Mouse (Mus musculus): ENCODE results near the gene Gpa33. TPM values are rescaled to one million over a fixed set of nuclear protein-coding genes. Genes with fewer than 3 reads are reported as not detected.

The Gpa33 gene
- total RNA-seq, 2 experiments from 2014 or later, result not detected

- DNase-seq (ENCODE audit: low spot score in 2 of 2), result no peak
- TF ChIP-seq CTCF (conservative IDR thresholded peaks at IDR 0.05), result no peak
- Histone ChIP-seq H3K27ac (no peak overlapping the region), H3K4me3 (no peak overlapping the region)
Measured at GRCm38 (mm10) chr1:166122114-166122513, 7.9 kb upstream of the Gpa33 start.

- Histone ChIP-seq H3K4me3 (no peak overlapping the region), H3K27ac (no peak overlapping the region)
- no peak for DNase-seq (ENCODE audit: low spot score in 2 of 2)
- TF ChIP-seq CTCF (conservative IDR thresholded peaks at IDR 0.05), result peak; percentile 31
Measured at GRCm38 (mm10) chr1:166123045-166123444, 7.0 kb upstream of the Gpa33 start.

DNA sequence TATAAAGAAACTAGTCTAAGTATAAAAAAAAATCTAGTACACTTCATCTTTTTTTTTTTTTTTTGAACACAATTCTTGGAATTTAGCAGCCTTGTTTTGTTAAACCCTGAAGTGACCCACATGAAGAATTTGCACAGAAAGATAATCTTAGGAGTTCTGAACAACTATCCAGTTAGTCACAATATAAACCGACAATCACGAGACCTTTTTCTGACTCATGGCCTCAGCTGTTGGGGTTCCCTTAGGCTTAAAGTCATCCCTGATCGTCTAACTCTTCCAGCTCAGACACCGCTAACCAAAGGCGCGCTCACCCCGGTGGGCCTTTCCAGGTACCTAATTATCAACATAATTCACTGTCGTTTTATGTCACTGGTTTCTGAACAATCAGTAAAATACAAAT is 6.3 kb upstream of the Gpa33 start:
- no peak for TF ChIP-seq CTCF (conservative IDR thresholded peaks at IDR 0.05)
- no peak for DNase-seq (ENCODE audit: low spot score in 2 of 2)
- H3K27ac ChIP-seq, result no peak overlapping the region
- no peak overlapping the region for H3K4me3 ChIP-seq

DNA sequence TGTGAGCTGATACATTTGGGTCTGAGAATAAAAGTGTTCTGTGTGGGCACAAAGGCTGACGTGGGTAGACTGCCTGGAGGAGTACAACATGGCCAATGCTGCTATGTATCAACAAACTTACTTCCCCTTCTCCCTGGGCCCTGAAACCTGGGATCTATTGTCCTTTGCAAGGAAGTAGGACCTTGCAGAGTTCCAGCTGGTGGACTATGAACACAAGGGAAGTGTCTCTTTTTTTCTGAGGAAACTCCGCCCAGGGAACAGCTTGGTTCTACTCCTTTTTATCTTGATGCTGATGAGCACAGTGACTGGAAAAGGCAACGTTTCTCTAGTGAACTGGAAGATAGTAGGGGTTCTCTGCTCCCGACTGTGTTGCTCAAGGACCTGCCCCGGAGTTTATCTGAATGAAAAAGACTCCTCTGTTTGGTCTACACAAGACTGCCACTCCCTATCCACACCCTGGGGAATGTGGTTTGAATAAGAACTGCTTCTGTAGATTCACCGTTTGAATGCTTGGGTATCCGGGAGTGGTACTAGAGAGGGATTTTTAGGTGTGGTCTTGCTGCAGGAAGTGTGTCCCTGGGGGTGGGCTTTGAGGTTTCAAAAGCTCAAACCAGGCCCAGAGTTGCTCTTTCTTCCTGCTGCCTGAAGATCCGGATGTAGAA is 5.0 kb upstream of the Gpa33 start:
- no peak overlapping the region for H3K27ac ChIP-seq
- H3K4me3 ChIP-seq, result no peak overlapping the region
- no peak for DNase-seq (ENCODE audit: low spot score in 2 of 2)
- no peak for TF ChIP-seq CTCF (conservative IDR thresholded peaks at IDR 0.05)

GRCm38 (mm10) chr1:166126290-166126689 is 3.7 kb upstream of the Gpa33 start:
- TF ChIP-seq CTCF (conservative IDR thresholded peaks at IDR 0.05), result no peak
- Histone ChIP-seq H3K4me3 (no peak overlapping the region), H3K27ac (no peak overlapping the region)
- no peak for DNase-seq (ENCODE audit: low spot score in 2 of 2)

- DNase-seq (ENCODE audit: low spot score in 2 of 2), result no peak
- TF ChIP-seq CTCF (conservative IDR thresholded peaks at IDR 0.05), result no peak
- Histone ChIP-seq H3K4me3 (no peak overlapping the region), H3K27ac (no peak overlapping the region)
Measured at GRCm38 (mm10) chr1:166126795-166127194, 3.2 kb upstream of the Gpa33 start.

- DNase-seq (ENCODE audit: low spot score in 2 of 2), result no peak
- TF ChIP-seq CTCF (conservative IDR thresholded peaks at IDR 0.05), result no peak
- no peak within 1 kb of the TSS for H3K27ac ChIP-seq
- H3K4me3 ChIP-seq, result no peak within 1 kb of the TSS
Measured at GRCm38 (mm10) chr1:166127719-166128118, 2.3 kb upstream of the Gpa33 start, which contains the start of gene Dusp27. Gene Dusp27, minus strand, starts transcription at chr1:166127922.

DNA sequence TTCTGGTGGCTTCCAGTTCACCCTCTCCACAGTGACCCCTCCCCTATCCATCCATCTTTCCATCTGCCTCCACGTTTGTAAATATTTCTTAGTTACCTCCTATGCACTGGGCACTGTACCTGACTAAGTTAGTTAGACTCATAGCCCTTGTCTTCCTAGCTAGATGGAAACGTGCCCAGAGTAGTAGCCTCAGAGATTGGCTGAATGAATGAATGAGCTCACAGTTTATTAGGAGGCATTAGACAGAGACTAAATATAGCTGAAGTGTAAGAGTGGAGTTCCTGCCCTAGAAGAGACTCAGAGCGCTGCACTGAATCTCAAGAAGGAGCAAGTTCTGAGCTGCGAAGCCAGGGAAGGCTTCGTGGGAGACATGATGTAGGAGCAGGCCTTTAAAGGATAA is 1.5 kb upstream of the Gpa33 start:
- TF ChIP-seq CTCF (conservative IDR thresholded peaks at IDR 0.05), result no peak
- DNase-seq (ENCODE audit: low spot score in 2 of 2), result no peak
- no peak overlapping the region for H3K27ac ChIP-seq
- no peak overlapping the region for H3K4me3 ChIP-seq

- Histone ChIP-seq H3K4me3 (no peak overlapping the region), H3K27ac (no peak overlapping the region)
- DNase-seq (ENCODE audit: low spot score in 2 of 2), result no peak
- no peak for TF ChIP-seq CTCF (conservative IDR thresholded peaks at IDR 0.05)
Measured at GRCm38 (mm10) chr1:166132367-166132766, 2.3 kb downstream of the Gpa33 start.

GRCm38 (mm10) chr1:166135091-166135740 is 5.2 kb downstream of the Gpa33 start:
- Histone ChIP-seq H3K27ac (no peak overlapping the region), H3K4me3 (no peak overlapping the region)
- DNase-seq (ENCODE audit: low spot score in 2 of 2), result no peak
- no peak for TF ChIP-seq CTCF (conservative IDR thresholded peaks at IDR 0.05)

DNA sequence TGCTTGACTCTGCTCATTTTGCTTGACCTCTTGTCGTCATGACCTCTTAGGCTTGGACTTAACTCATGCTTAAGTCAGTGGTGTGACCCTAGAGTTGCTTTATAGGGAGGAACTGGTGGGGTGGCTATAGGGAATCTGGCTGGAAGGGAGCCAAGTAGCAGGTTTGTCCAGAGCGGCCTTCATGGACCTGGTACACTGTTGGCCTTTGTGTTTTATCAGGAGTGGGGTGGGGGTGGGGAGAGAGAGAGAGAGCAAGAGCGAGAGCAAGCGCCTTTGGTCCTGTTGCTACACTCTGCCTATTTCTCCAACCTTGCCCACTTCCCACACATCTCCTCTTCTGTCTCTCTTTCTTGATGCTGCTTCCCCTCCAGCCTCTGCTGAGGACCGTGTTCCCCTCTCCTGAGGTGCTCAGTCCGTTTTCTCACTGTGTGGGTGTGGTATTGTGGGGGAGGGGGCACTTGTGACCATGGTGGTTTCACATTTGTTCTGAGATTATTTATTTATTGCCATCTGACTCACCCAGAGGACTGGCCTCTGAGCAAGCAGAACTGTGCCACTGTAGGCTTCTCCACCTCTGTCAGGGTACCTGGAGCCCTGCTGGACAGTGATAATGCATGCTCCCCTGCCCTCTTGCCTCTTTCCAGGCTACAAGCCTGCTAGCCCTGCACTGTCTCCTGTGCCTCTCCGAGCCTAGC is 7.4 kb downstream of the Gpa33 start:
- TF ChIP-seq CTCF (conservative IDR thresholded peaks at IDR 0.05), result no peak
- Histone ChIP-seq H3K4me3 (no peak overlapping the region), H3K27ac (no peak overlapping the region)
- DNase-seq (ENCODE audit: low spot score in 2 of 2), result no peak

DNA sequence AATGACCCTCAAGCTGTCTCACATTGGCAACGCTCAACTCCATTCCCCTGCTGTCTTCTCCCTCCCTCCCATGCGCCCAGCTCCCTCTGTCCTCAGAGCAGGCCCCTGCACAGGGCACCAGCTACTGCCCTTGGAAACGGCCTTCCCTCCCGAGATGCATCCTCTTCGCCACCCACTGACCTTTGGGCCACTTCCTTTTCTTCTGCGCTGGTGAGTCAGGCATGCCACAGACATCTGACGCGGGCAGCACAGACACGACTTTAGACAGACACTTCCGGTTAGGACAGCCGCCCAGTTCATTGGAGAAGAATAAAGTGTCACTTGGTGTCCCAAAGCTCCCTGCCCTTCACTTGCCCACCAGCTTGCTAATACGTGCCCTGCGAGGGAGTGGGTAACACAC is 8.1 kb downstream of the Gpa33 start:
- DNase-seq (ENCODE audit: low spot score in 2 of 2), result no peak
- no peak for TF ChIP-seq CTCF (conservative IDR thresholded peaks at IDR 0.05)
- H3K4me3 ChIP-seq, result no peak overlapping the region
- no peak overlapping the region for H3K27ac ChIP-seq

GRCm38 (mm10) chr1:166139113-166139512 is 9.1 kb downstream of the Gpa33 start:
- H3K4me3 ChIP-seq, result no peak overlapping the region
- TF ChIP-seq CTCF (conservative IDR thresholded peaks at IDR 0.05), result no peak
- no peak for DNase-seq (ENCODE audit: low spot score in 2 of 2)
- no peak overlapping the region for H3K27ac ChIP-seq

Data from layer of hippocampus, adult 2 months (tissue).